Mouse (Mus musculus) T-helper 2 cell (primary cell): Measurements from ENCODE around the gene Hist2h2ab.
"Not testable (repeated sequence)": the region's sequence is repeated elsewhere in the genome, so short reads cannot be mapped to it uniquely, and the experiment has no call there.

Experiments used
- in situ Hi-C: fragments of 300-600 bp; cut with MboI, MseI; formaldehyde crosslinking; loops from one replicate; pipeline ENCODE4 v1.15.1; 2025; ENCODE audit warnings: high pct_unique_total_duplicates

Gene Hist2h2ab

DNA sequence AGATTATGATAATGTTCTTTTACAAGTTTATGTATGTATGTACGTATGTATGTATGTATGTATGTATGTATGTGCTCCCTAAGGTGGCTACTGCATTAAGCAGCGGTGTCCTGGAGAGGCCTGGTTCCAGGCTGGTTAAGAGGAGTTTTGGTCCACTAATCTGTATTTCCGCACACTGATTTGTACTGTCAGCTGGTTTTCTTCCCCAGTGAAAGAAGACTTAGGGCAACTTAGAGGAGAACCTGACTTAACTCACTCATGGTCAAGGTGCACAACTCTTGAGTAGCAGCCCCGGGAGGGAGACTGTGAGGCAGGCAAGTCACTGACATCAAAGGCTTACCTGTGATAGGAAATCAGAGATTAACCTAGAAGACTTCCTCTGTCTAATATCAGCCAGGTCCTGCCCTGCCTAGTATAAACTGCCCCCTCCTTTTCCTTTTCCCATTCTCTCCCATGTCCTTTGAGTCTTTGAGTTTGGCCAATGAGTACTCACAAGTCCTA lies 17.2 kb downstream of the Hist2h2ab start:
- in situ Hi-C loops = no loop called here

GRCm38 (mm10) chr3:96237335-96237903 lies 17.8 kb downstream of the Hist2h2ab start:
- in situ Hi-C loops = no loop called here

GRCm38 (mm10) chr3:96237904-96238511 lies 18.3 kb downstream of the Hist2h2ab start:
- in situ Hi-C loops = no loop called here

DNA sequence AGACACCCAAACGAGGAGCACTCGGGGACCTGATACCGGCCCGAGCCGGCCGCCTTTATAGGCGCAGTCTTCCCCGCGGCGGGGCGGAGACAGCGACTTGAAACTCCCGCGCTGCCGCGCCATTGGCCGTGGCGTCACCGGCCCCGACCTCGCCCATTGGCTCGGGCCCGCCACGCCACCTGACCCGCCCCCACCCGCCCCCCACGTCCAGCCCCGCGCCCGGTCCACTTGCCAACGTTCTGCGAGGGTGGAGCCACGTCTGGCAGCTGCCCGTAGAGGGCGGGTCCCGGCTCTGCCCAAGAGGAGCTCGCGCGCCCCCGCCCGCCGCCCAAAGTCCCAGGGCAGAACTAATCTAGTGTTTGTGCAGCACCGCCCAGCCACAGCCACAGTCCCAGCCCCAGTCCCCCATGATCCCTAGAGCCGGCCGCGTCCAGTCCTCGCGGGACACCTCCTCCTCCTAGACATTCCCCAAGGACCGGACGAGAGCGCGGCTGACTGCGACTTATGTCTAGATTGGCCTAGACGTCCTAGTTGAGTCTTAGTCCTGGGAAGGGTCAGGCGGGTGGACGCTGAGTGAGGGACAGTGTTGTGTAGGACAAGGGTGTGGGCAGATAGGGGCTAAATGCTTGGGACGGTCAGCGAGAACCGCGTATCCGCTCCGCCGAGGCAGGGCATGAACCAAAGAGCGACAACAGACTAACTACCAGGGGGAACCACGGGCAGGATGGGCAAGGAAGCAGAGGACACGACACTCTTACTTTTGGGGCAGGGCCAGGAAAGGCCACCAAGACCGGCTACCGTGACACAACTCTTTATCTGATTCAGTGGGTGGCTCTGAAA lies 19.5 kb downstream of the Hist2h2ab start, which contains the start of gene Hist2h3c2:
Gene Hist2h3c2 (minus strand): TSS at position 174 of the 840 bp plus-strand sequence.
- in situ Hi-C loops = not testable (repeated sequence)

GRCm38 (mm10) chr3:96239949-96240798 lies 20.5 kb downstream of the Hist2h2ab start, which contains the start of gene Hist2h2aa2:
Hist2h2aa2 (minus strand) TSS chr3:96240276.
- in situ Hi-C loops = not testable (repeated sequence)

- in situ Hi-C loops = no loop called here
Observed at GRCm38 (mm10) chr3:96240799-96241197, 21.1 kb downstream of the Hist2h2ab start.

DNA sequence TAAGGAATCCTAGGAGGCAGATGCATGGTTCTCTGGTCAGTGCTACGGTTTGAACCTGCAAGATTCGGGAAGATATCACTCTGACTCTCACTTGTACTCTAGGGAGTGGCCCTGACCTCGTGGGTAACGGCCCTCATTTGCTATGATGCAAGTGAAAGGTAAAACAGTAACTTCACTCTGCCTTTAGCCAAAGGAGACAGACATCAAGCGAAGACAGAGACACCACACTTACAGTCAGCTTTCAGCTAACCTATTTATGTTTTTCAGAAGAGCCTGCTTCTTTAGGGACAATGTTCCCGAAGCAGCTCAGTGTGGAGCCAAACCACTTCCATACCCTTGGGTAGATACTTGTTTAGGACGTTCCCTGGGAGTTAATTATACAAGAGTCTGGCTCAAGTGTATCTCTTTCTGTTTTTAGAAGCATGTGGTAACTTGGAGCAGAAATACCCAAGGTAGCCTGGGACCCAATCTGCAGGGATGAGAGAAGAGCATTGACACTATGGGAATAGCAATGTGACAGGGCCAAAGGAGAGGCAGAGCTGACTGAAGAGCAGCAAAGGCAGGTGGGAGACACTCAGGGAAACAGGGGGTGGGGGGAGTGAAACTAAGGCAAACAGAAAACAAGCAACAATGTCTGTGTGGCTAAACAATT lies 24.4 kb downstream of the Hist2h2ab start:
- in situ Hi-C loops = no loop called here

GRCm38 (mm10) chr3:96245003-96245886 lies 25.6 kb downstream of the Hist2h2ab start, which contains the start of gene Hist2h2aa1:
Hist2h2aa1 (plus strand) TSS chr3:96245497.
- in situ Hi-C loops = not testable (repeated sequence)

GRCm38 (mm10) chr3:96246018-96246417 lies 26.4 kb downstream of the Hist2h2ab start:
- in situ Hi-C loops = not testable (repeated sequence)

DNA sequence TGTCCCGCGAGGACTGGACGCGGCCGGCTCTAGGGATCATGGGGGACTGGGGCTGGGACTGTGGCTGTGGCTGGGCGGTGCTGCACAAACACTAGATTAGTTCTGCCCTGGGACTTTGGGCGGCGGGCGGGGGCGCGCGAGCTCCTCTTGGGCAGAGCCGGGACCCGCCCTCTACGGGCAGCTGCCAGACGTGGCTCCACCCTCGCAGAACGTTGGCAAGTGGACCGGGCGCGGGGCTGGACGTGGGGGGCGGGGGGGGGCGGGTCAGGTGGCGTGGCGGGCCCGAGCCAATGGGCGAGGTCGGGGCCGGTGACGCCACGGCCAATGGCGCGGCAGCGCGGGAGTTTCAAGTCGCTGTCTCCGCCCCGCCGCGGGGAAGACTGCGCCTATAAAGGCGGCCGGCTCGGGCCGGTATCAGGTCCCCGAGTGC lies 26.8 kb downstream of the Hist2h2ab start, which contains the start of gene Hist2h3c1:
Gene Hist2h3c1 (plus strand): TSS at position 259 of the 430 bp plus-strand sequence.
- in situ Hi-C loops = not testable (repeated sequence)

GRCm38 (mm10) chr3:96247356-96248140 lies 27.9 kb downstream of the Hist2h2ab start:
- in situ Hi-C loops = no loop called here

GRCm38 (mm10) chr3:96248141-96249033 lies 28.7 kb downstream of the Hist2h2ab start:
- in situ Hi-C loops = no loop called here

DNA sequence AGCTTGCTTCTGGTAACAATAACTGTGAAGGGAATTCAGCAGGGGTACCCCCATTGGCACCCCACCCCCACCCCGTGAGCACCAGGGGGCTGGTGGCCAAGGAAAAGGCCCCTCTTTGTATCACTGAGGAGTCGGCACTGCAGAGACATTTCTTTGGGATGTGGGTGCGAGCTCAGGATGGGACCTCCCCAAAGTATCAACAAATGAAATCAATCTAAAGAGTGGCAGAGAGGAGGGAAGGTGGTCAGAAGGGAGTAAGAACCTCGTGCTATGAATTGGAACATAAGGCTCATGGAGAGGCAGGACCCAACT lies 29.3 kb downstream of the Hist2h2ab start:
- in situ Hi-C loops = no loop called here

DNA sequence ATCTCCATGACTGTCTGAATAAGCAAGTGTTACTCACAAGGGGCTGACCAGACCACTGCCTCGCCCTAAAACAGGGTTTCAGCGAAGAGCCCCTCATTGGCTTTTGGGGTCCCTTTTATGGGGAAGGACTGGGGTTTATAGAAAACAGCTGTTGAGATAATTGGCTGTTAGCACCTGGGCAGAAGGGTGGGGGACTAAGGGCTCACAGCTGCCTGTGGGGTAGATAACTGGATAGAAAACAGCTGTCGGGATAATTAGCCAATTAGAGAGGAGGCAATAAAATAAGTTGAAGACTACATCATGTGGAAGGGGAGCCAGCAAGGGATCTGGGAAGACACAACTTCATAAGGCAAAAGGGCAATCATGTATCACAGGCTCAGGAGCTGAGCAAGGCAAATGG lies 31.2 kb downstream of the Hist2h2ab start:
- in situ Hi-C loops = no loop called here

DNA sequence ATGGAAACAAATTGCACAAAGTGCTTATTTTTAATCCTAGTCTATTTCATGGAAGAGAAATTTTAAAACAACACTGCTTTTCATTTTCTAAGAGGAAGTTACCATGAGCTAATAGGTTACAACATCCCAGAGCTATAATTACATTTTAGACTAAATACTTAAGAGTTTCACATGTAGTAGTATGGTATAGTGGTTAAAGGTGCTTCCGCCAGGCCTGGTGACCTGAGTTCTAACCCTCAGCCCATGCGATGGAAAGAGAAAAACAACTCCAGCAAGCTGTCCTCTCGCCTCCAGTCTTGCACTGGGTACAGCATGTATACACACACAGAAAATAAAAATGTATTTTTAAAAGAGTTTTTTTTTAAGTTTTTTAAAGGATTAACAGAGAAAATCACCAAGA lies 32.1 kb downstream of the Hist2h2ab start:
- in situ Hi-C loops = no loop called here

DNA sequence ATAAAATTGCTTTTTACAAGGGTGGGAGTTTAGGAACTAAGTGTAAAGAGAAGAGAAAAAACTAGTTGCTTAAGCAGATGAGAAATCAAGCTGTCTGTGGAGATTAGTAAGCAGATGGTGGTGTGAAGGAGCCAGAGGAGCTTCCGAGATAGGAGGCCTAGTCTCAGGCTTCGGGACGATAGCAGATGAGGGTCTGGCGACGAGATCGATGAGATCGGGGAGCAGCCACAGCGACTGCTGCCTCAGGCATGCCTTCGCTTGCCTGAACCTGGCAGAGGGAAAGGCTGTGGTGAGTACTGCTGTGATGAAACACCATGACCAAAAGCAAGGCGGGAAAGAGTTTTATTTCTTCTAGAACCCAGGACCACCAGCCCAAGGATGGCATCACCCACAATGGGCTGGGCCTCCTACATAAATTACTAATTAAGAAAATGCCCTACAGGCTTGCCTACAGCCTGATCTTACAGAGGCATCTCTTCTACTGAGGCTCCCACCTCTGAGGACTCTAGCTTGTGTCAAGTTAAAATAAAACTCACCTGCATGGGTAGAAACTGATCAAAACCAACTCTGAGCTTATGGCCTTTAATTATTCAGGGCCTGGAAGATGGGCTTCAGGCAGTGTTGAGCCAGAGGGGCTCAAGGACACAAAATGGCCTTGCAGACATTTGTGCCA lies 35.2 kb downstream of the Hist2h2ab start:
- in situ Hi-C loops = no loop called here

GRCm38 (mm10) chr3:96255926-96256593 lies 36.4 kb downstream of the Hist2h2ab start:
- in situ Hi-C loops = no loop called here
